Mouse (Mus musculus): ENCODE measurements around the gene Tesk1. TPM values are rescaled to one million over a fixed set of nuclear protein-coding genes. Genes with fewer than 3 reads are reported as not detected.

Tesk1 gene
- polyA plus RNA-seq, 1 experiment from 2014 or later = 5.0 TPM

- H3K27ac ChIP-seq (ENCODE audit: low read depth, low read length) = no peak overlapping the region
- ATAC-seq (replicated peaks; ENCODE audit: insufficient number of reproducible peaks, low FRiP score, low TSS enrichment) = no peak
- no peak overlapping the region for H3K4me2 ChIP-seq
- H3K27me3 ChIP-seq (ENCODE audit: control insufficient read depth, insufficient read depth, low read length) = peaks cover 15% of the 10 kb centered on the region
- no peaks in the 10 kb centered on the region for H3K36me3 ChIP-seq (ENCODE audit: control insufficient read depth, insufficient read depth, low read length)
- no peak overlapping the region for H3K9ac ChIP-seq (ENCODE audit: low read depth, low read length)
- peaks cover 6% of the 10 kb centered on the region; the same call in 1 of the 2 replicates for H3K4me1 ChIP-seq (ENCODE audit: control insufficient read depth, insufficient read depth, low read length)
- H3K4me3 ChIP-seq (ENCODE audit: low read depth, low read length) = no peak overlapping the region
- H3K9me3 ChIP-seq (replicated peaks; ENCODE audit: control insufficient read depth, low read length) = no peaks in the 10 kb centered on the region
- WGBS (ENCODE audit: insufficient replicate concordance) = 76% methylated on average over 1 of the region's 1 CpGs
Measured at GRCm38 (mm10) chr4:43432832-43433231, 8.9 kb upstream of the Tesk1 start.

GRCm38 (mm10) chr4:43442044-43442443 lies 305 bp downstream of the Tesk1 start:
- no peaks in the 10 kb centered on the region for H3K9me3 ChIP-seq (replicated peaks; ENCODE audit: control insufficient read depth, low read length)
- H3K27ac ChIP-seq (ENCODE audit: low read depth, low read length) = peak overlapping the region; percentile 94
- peak overlapping the region; percentile 96 for H3K4me3 ChIP-seq (ENCODE audit: low read depth, low read length)
- H3K4me1 ChIP-seq (ENCODE audit: control insufficient read depth, insufficient read depth, low read length) = peaks cover 10% of the 10 kb centered on the region
- peak overlapping the region; percentile 98 for H3K4me2 ChIP-seq
- peak; percentile 89 for ATAC-seq (replicated peaks; ENCODE audit: insufficient number of reproducible peaks, low FRiP score, low TSS enrichment)
- H3K27me3 ChIP-seq (ENCODE audit: control insufficient read depth, insufficient read depth, low read length) = no peaks in the 10 kb centered on the region
- H3K36me3 ChIP-seq (ENCODE audit: control insufficient read depth, insufficient read depth, low read length) = peaks cover 12% of the 10 kb centered on the region
- under 1% methylated on average over 33 of the region's 33 CpGs for WGBS (ENCODE audit: insufficient replicate concordance)
- peak overlapping the region; percentile 96 for H3K9ac ChIP-seq (ENCODE audit: low read depth, low read length)

DNA sequence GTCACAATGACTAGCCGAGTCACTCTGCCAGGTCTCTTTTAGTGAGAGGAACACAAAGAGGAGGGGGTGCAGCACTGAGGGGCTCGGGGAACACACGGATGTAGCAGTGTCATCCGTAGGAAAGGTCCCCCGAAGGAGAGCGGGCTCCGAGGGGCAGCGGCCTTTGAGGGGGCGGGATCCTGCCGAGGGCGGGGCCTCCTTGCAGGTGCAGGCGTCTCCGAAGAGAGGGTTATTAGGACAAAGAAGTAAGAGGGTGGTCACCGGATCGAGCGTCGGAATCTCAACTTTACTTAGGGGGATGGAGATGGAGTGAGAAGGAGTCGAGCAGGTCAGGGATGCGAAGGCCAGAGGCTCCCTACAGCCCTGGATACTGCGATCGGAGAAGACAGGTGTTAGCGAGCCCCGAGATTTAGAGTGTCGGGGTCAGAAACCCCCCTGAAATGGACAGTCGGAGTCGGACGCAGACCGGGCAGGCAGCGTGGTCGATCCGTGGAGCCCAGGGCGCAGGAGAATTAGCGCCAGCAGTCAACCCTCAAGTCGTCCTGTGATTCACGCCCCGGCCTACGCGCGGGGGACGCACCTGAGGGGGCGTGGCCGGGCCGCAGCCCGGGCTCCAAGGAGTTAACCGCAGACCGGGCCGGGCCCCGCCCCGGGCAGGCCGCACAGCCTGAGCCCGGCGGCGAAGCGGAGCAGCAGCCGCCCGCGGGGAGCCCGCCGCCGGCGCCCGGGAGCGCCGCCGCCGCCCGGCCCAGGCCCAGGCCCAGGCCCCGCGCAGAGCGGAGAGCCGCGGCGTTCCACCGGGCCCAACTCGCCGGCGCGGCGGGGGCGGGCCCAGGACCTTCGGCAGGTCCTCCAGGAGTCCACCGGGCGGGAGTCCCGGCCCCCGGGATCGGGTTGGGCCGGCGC lies 970 bp downstream of the Tesk1 start:
- ATAC-seq (replicated peaks; ENCODE audit: insufficient number of reproducible peaks, low FRiP score, low TSS enrichment) = peak; percentile 80
- Histone ChIP-seq H3K36me3 (ENCODE audit: control insufficient read depth, insufficient read depth, low read length) (peaks cover 16% of the 10 kb centered on the region), H3K27ac (ENCODE audit: low read depth, low read length) (peak overlapping the region; percentile 94), H3K27me3 (ENCODE audit: control insufficient read depth, insufficient read depth, low read length) (no peaks in the 10 kb centered on the region), H3K9ac (ENCODE audit: low read depth, low read length) (peak overlapping the region; percentile 96), H3K4me2 (peak overlapping the region; percentile 98), H3K4me3 (ENCODE audit: low read depth, low read length) (peak overlapping the region; percentile 96), H3K4me1 (ENCODE audit: control insufficient read depth, insufficient read depth, low read length) (peaks cover 10% of the 10 kb centered on the region), H3K9me3 (replicated peaks; ENCODE audit: control insufficient read depth, low read length) (no peaks in the 10 kb centered on the region)
- WGBS (ENCODE audit: insufficient replicate concordance) = under 1% methylated on average over 87 of the region's 88 CpGs

DNA sequence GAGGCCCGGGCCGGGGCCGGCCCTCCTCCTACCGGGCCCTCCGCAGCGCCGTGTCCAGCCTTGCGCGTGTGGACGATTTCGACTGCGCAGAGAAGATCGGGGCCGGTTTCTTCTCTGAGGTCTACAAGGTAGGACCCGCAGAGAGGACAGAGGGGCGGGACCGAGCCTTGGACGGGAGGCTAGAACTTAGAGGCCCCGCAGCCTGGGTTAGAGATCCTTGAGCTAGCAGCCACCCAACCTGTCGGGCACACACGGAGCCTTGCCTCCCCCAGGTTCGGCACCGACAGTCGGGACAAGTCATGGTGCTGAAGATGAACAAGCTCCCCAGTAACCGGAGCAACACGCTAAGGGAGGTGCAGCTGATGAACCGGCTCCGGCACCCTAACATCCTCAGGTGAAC lies 1.8 kb downstream of the Tesk1 start:
- peak; percentile 8; the same call in 1 of the 2 replicates for ATAC-seq (replicated peaks; ENCODE audit: insufficient number of reproducible peaks, low FRiP score, low TSS enrichment)
- WGBS (ENCODE audit: insufficient replicate concordance) = 3% methylated on average over 28 of the region's 28 CpGs

DNA sequence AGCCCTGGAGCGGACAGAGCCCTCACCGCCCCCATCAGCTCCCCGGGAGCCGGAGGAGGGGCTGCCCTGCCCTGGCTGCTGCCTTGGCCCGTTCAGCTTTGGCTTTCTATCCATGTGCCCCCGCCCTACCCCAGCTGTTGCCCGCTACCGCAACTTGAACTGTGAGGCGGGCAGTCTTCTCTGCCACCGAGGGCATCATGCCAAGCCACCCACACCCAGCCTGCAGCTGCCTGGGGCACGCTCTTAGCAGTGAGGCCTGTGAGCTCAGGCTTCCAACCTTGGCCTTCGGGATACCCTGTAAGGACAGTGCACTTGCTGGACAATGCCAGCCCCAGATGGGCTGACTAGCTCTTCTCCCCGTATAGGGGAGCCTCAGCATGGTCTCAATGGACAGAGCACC lies 5.5 kb downstream of the Tesk1 start:
- Histone ChIP-seq H3K4me3 (ENCODE audit: low read depth, low read length) (no peak overlapping the region), H3K4me1 (ENCODE audit: control insufficient read depth, insufficient read depth, low read length) (peaks cover 10% of the 10 kb centered on the region), H3K36me3 (ENCODE audit: control insufficient read depth, insufficient read depth, low read length) (peaks cover 16% of the 10 kb centered on the region), H3K4me2 (no peak overlapping the region), H3K9ac (ENCODE audit: low read depth, low read length) (no peak overlapping the region), H3K27me3 (ENCODE audit: control insufficient read depth, insufficient read depth, low read length) (peaks cover 6% of the 10 kb centered on the region), H3K27ac (ENCODE audit: low read depth, low read length) (no peak overlapping the region), H3K9me3 (replicated peaks; ENCODE audit: control insufficient read depth, low read length) (no peaks in the 10 kb centered on the region)
- WGBS (ENCODE audit: insufficient replicate concordance) = 93% methylated on average over 13 of the region's 13 CpGs
- no peak for ATAC-seq (replicated peaks; ENCODE audit: insufficient number of reproducible peaks, low FRiP score, low TSS enrichment)

More for the DNA sequence above, 1.8 kb downstream of the Tesk1 start:
- Histone ChIP-seq H3K36me3 (ENCODE audit: control insufficient read depth, insufficient read depth, low read length) (peaks cover 16% of the 10 kb centered on the region), H3K27me3 (ENCODE audit: control insufficient read depth, insufficient read depth, low read length) (no peaks in the 10 kb centered on the region), H3K4me1 (ENCODE audit: control insufficient read depth, insufficient read depth, low read length) (peaks cover 10% of the 10 kb centered on the region), H3K4me3 (ENCODE audit: low read depth, low read length) (peak overlapping the region; percentile 96), H3K4me2 (peak overlapping the region; percentile 98), H3K27ac (ENCODE audit: low read depth, low read length) (peak overlapping the region; percentile 94), H3K9me3 (replicated peaks; ENCODE audit: control insufficient read depth, low read length) (no peaks in the 10 kb centered on the region), H3K9ac (ENCODE audit: low read depth, low read length) (peak overlapping the region; percentile 96)

DNA sequence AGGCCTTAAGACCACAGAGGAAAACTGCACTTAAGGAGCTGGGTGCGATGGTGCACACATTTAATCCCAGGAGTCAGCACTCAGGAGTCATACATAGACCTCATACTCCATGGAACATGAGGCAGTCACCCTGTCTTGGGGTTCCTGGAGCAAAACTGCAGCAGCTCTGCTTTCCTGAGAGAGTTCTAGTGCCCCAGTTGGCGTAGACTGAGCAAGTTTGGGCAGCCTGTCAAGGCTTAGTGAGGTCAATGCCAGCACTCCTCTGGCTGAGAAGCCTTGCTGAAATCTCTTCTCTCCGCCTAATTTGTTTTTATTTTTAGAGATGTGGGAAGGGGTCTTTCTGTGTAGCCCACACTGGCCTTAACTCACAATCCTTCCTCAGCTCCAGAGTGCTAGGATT lies 6.8 kb downstream of the Tesk1 start:
- Histone ChIP-seq H3K27ac (ENCODE audit: low read depth, low read length) (no peak overlapping the region), H3K9ac (ENCODE audit: low read depth, low read length) (no peak overlapping the region), H3K36me3 (ENCODE audit: control insufficient read depth, insufficient read depth, low read length) (peaks cover 16% of the 10 kb centered on the region), H3K9me3 (replicated peaks; ENCODE audit: control insufficient read depth, low read length) (no peaks in the 10 kb centered on the region), H3K4me2 (no peak overlapping the region), H3K27me3 (ENCODE audit: control insufficient read depth, insufficient read depth, low read length) (peaks cover 17% of the 10 kb centered on the region), H3K4me1 (ENCODE audit: control insufficient read depth, insufficient read depth, low read length) (peaks cover 12% of the 10 kb centered on the region), H3K4me3 (ENCODE audit: low read depth, low read length) (no peak overlapping the region)
- ATAC-seq (replicated peaks; ENCODE audit: insufficient number of reproducible peaks, low FRiP score, low TSS enrichment) = no peak
- WGBS (ENCODE audit: insufficient replicate concordance) = 87% methylated on average over 3 of the region's 3 CpGs

- H3K27ac ChIP-seq (ENCODE audit: low read depth, low read length) = no peak overlapping the region
- peaks cover 1% of the 10 kb centered on the region; the same call in 1 of the 2 replicates for H3K36me3 ChIP-seq (ENCODE audit: control insufficient read depth, insufficient read depth, low read length)
- H3K4me2 ChIP-seq = no peak overlapping the region
- no peaks in the 10 kb centered on the region for H3K9me3 ChIP-seq (replicated peaks; ENCODE audit: control insufficient read depth, low read length)
- no peak for ATAC-seq (replicated peaks; ENCODE audit: insufficient number of reproducible peaks, low FRiP score, low TSS enrichment)
- peaks cover 40% of the 10 kb centered on the region for H3K27me3 ChIP-seq (ENCODE audit: control insufficient read depth, insufficient read depth, low read length)
- no peak overlapping the region for H3K9ac ChIP-seq (ENCODE audit: low read depth, low read length)
- WGBS (ENCODE audit: insufficient replicate concordance) = 38% methylated on average over 11 of the region's 11 CpGs
- H3K4me1 ChIP-seq (ENCODE audit: control insufficient read depth, insufficient read depth, low read length) = 0 out of 2 replicates have a peak, but pooled peaks cover 5% of the 10 kb centered on the region
- H3K4me3 ChIP-seq (ENCODE audit: low read depth, low read length) = no peak overlapping the region
Measured at GRCm38 (mm10) chr4:43452315-43452714, 10.6 kb downstream of the Tesk1 start.

GRCm38 (mm10) chr4:43453413-43453812 lies 11.7 kb downstream of the Tesk1 start:
- WGBS (ENCODE audit: insufficient replicate concordance) = under 1% methylated on average over 18 of the region's 18 CpGs
- peak overlapping the region; percentile 21 for H3K4me3 ChIP-seq (ENCODE audit: low read depth, low read length)
- H3K36me3 ChIP-seq (ENCODE audit: control insufficient read depth, insufficient read depth, low read length) = no peaks in the 10 kb centered on the region
- no peak overlapping the region for H3K9ac ChIP-seq (ENCODE audit: low read depth, low read length)
- ATAC-seq (replicated peaks; ENCODE audit: insufficient number of reproducible peaks, low FRiP score, low TSS enrichment) = no peak
- 0 out of 2 replicates have a peak, but pooled peaks cover 5% of the 10 kb centered on the region for H3K4me1 ChIP-seq (ENCODE audit: control insufficient read depth, insufficient read depth, low read length)
- H3K4me2 ChIP-seq = peak overlapping the region; percentile 58
- H3K9me3 ChIP-seq (replicated peaks; ENCODE audit: control insufficient read depth, low read length) = no peaks in the 10 kb centered on the region
- no peak overlapping the region for H3K27ac ChIP-seq (ENCODE audit: low read depth, low read length)
- H3K27me3 ChIP-seq (ENCODE audit: control insufficient read depth, insufficient read depth, low read length) = peaks cover 40% of the 10 kb centered on the region

Data from heart, embryonic 11.5 days (tissue).